Mouse (Mus musculus) limb, embryonic 11.5 days (tissue): ENCODE measurements around the gene Wscd2. TPM values are rescaled to one million over a fixed set of nuclear protein-coding genes. Genes with fewer than 3 reads are reported as not detected.

Experiments used
- ATAC-seq: fragments of 200-750 bp; cut with Nextera tagmentation; 2 replicates; pipeline ENCODE4 v1.8.0; 2017; ENCODE audit warnings: low read depth; ENCODE audit not compliant: insufficient number of reproducible peaks, low FRiP score, low TSS enrichment
- DNase-seq: peaks from one replicate; pipeline ENCODE4 v3.0.0-alpha.2; 2015; ENCODE audit warnings: low spot score
- H3K27ac ChIP-seq: fragments of 300-500 bp; sonication (generic); replicated peaks from 2 replicates; pipeline ENCODE4 v1.5.1; 2014; ENCODE audit warnings: low read depth, mild to moderate bottlenecking, low read length
- H3K27me3 ChIP-seq: fragments of 300-500 bp; sonication (generic); 2 replicates; pipeline ENCODE4 v1.6.1; 2014; ENCODE audit warnings: mild to moderate bottlenecking, low read length, mixed read lengths; ENCODE audit not compliant: control insufficient read depth, insufficient read depth
- H3K36me3 ChIP-seq: fragments of 300-500 bp; sonication (generic); 2 replicates; pipeline ENCODE4 v1.6.1; 2014; ENCODE audit warnings: mild to moderate bottlenecking, low read length, moderate library complexity, mixed read lengths; ENCODE audit not compliant: control insufficient read depth, insufficient read depth
- H3K4me1 ChIP-seq: fragments of 300-500 bp; sonication (generic); 2 replicates; pipeline ENCODE4 v1.6.1; 2014; ENCODE audit warnings: low read length, mixed read lengths; ENCODE audit not compliant: control insufficient read depth, insufficient read depth
- H3K4me2 ChIP-seq: fragments of 300-500 bp; sonication (generic); 2 replicates; pipeline ENCODE4 v1.6.1; 2014; ENCODE audit warnings: low read depth, mild to moderate bottlenecking, moderate library complexity; ENCODE audit not compliant: severe bottlenecking
- H3K4me3 ChIP-seq: fragments of 300-500 bp; sonication (generic); 2 replicates; pipeline ENCODE4 v1.5.1; 2014; ENCODE audit warnings: low read depth, low read length
- H3K9ac ChIP-seq: fragments of 300-500 bp; sonication (generic); 2 replicates; pipeline ENCODE4 v1.6.1; 2014; ENCODE audit warnings: mild to moderate bottlenecking, low read length
- H3K9me3 ChIP-seq: fragments of 300-500 bp; sonication (generic); 2 replicates; pipeline ENCODE4 v1.6.1; 2016; ENCODE audit warnings: low read length; ENCODE audit not compliant: control insufficient read depth
- WGBS: fragments of 180-500 bp; shearing (Covaris S2); extraction: QIAGEN DNeasy Blood & Tissue Kit; methylation state at CpG from one replicate; pipeline ENCODE4 v1.1.7; 2014; 5-methylcytosine and 5-hydroxymethylcytosine counted together
- polyA plus RNA-seq: library from polyadenylated mRNA; unstranded; fragments of >200 nt; fragmentation: Nextera tagmentation; extraction: Ambion mirVana; gene quantifications from 2 replicates; pipeline ENCODE4 v1.2.1, GENCODE M21; 2014

Gene Wscd2
- polyA plus RNA-seq, 1 experiment from 2014 or later = 2.0 TPM

- Histone ChIP-seq H3K27ac (no peak overlapping the region), H3K4me1 (peaks cover 20% of the 10 kb centered on the region), H3K36me3 (no peaks in the 10 kb centered on the region), H3K4me3 (no peak overlapping the region), H3K27me3 (no peaks in the 10 kb centered on the region), H3K4me2 (no peak overlapping the region), H3K9ac (no peak overlapping the region), H3K9me3 (no peaks in the 10 kb centered on the region)
- DNase-seq (no peak), ATAC-seq (no peak)
- WGBS = 16% methylated on average over 6 of the region's 6 CpGs
Observed at GRCm38 (mm10) chr5:113591751-113592230, 101.7 kb downstream of the Wscd2 start.

- Histone ChIP-seq H3K9me3 (no peaks in the 10 kb centered on the region), H3K27ac (no peak overlapping the region)
Observed at GRCm38 (mm10) chr5:113593911-113594705, 104.0 kb downstream of the Wscd2 start.

GRCm38 (mm10) chr5:113596252-113596651, 106.1 kb downstream of the Wscd2 start:
- H3K9ac ChIP-seq = no peak overlapping the region
- no peak overlapping the region for H3K4me3 ChIP-seq
- H3K4me1 ChIP-seq = peaks cover 9% of the 10 kb centered on the region
- H3K4me2 ChIP-seq = no peak overlapping the region
- H3K9me3 ChIP-seq = no peaks in the 10 kb centered on the region
- DNase-seq = no peak
- no peaks in the 10 kb centered on the region for H3K27me3 ChIP-seq
- no peak overlapping the region for H3K27ac ChIP-seq
- 78% methylated on average over 9 of the region's 9 CpGs for WGBS
- no peaks in the 10 kb centered on the region for H3K36me3 ChIP-seq
- no peak for ATAC-seq

More at GRCm38 (mm10) chr5:113593911-113594705, 104.0 kb downstream of the Wscd2 start:
- ATAC-seq = no peak
- Histone ChIP-seq H3K9ac (no peak overlapping the region), H3K4me3 (no peak overlapping the region), H3K36me3 (no peaks in the 10 kb centered on the region), H3K4me2 (no peak overlapping the region), H3K4me1 (peaks cover 17% of the 10 kb centered on the region), H3K27me3 (no peaks in the 10 kb centered on the region)
- DNase-seq = no peak
- WGBS = 87% methylated on average over 6 of the region's 6 CpGs

- no peak for DNase-seq
- no peak overlapping the region for H3K27ac ChIP-seq
- H3K9ac ChIP-seq = no peak overlapping the region
- WGBS = 57% methylated on average over 9 of the region's 9 CpGs
- H3K4me2 ChIP-seq = no peak overlapping the region
- no peaks in the 10 kb centered on the region for H3K9me3 ChIP-seq
- no peaks in the 10 kb centered on the region for H3K36me3 ChIP-seq
- H3K27me3 ChIP-seq = no peaks in the 10 kb centered on the region
- no peak overlapping the region for H3K4me3 ChIP-seq
- ATAC-seq = no peak
- peaks cover 4% of the 10 kb centered on the region for H3K4me1 ChIP-seq
Observed at GRCm38 (mm10) chr5:113596780-113597353, 106.7 kb downstream of the Wscd2 start.

GRCm38 (mm10) chr5:113600181-113600580, 110.0 kb downstream of the Wscd2 start:
- ATAC-seq (no peak), DNase-seq (no peak)
- Histone ChIP-seq H3K4me1 (no peaks in the 10 kb centered on the region; the same call in 1 of the 2 replicates), H3K9ac (no peak overlapping the region), H3K27me3 (no peaks in the 10 kb centered on the region), H3K9me3 (no peaks in the 10 kb centered on the region), H3K4me3 (no peak overlapping the region), H3K4me2 (no peak overlapping the region), H3K27ac (no peak overlapping the region), H3K36me3 (no peaks in the 10 kb centered on the region)
- 76% methylated on average over 3 of the region's 3 CpGs for WGBS

- Histone ChIP-seq H3K4me3 (no peak overlapping the region), H3K4me2 (no peak overlapping the region), H3K27me3 (no peaks in the 10 kb centered on the region), H3K36me3 (no peaks in the 10 kb centered on the region), H3K27ac (no peak overlapping the region), H3K9me3 (no peaks in the 10 kb centered on the region), H3K9ac (no peak overlapping the region), H3K4me1 (no peaks in the 10 kb centered on the region; the same call in 1 of the 2 replicates)
- no peak for ATAC-seq
- WGBS = 72% methylated on average over 4 of the region's 4 CpGs
- no peak for DNase-seq
Observed at GRCm38 (mm10) chr5:113600803-113601202, 110.7 kb downstream of the Wscd2 start.

- Histone ChIP-seq H3K9ac (no peak overlapping the region), H3K27ac (no peak overlapping the region), H3K4me2 (no peak overlapping the region), H3K9me3 (no peaks in the 10 kb centered on the region), H3K36me3 (no peaks in the 10 kb centered on the region), H3K27me3 (no peaks in the 10 kb centered on the region), H3K4me1 (peaks cover 2% of the 10 kb centered on the region; the same call in 1 of the 2 replicates), H3K4me3 (no peak overlapping the region)
- no peak for ATAC-seq
- DNase-seq = no peak
- 87% methylated on average over 9 of the region's 9 CpGs for WGBS
Observed at GRCm38 (mm10) chr5:113603471-113603870, 113.3 kb downstream of the Wscd2 start.

GRCm38 (mm10) chr5:113604758-113605157, 114.6 kb downstream of the Wscd2 start:
- H3K4me1 ChIP-seq = peaks cover 3% of the 10 kb centered on the region; the same call in 1 of the 2 replicates
- ATAC-seq (no peak), DNase-seq (no peak)
- H3K9me3 ChIP-seq = no peaks in the 10 kb centered on the region
- no peaks in the 10 kb centered on the region for H3K27me3 ChIP-seq
- H3K36me3 ChIP-seq = no peaks in the 10 kb centered on the region
- no peak overlapping the region for H3K9ac ChIP-seq
- no peak overlapping the region for H3K4me3 ChIP-seq
- H3K27ac ChIP-seq = no peak overlapping the region
- WGBS = 63% methylated on average over 4 of the region's 4 CpGs
- no peak overlapping the region for H3K4me2 ChIP-seq
